Mouse (Mus musculus) cortical plate, adult 2 months (tissue): Measurements from ENCODE around the gene 4930402F06Rik.

Experiments
- CTCF ChIP-seq: fragments of 200-500 bp; IDR thresholded peaks from 2 replicates; pipeline ENCODE4 v1.5.1; 2011; ENCODE audit warnings: mild to moderate bottlenecking, control low read depth, low read length; ENCODE audit not compliant: insufficient read depth; ENCODE audit errors: extremely low read depth
- POLR2A ChIP-seq: fragments of 200-500 bp; IDR thresholded peaks from 2 replicates; pipeline ENCODE4 v1.6.1; 2011; ENCODE audit warnings: mild to moderate bottlenecking, low read length, control low read depth; ENCODE audit not compliant: insufficient read depth; ENCODE audit errors: extremely low read depth

- TF ChIP-seq CTCF (no peak), POLR2A (no peak)
These were observed 47.8 kb upstream of the 4930402F06Rik start for GRCm38 (mm10) chr2:35444764-35445262.
